Comparison of ENCODE assay signal across 14 mouse cellular contexts in genomic region chr1:131511661-131512500, GRCm38 (mm10). TPM values are rescaled to one million over a fixed set of nuclear protein-coding genes. Genes with fewer than 3 reads are reported as not detected.
DNase-seq lines count a peak whose midpoint lies in the region; ATAC-seq and TF ChIP-seq lines count a peak whose summit lies in the region.
"Had no signal": no experiment of that assay in that cellular context is flagged by ENCODE, and none has a peak within 500 bp of the region (broad histone marks: within the 10 kb centered on the region; RNA-seq: fewer than 3 reads in every experiment).

No protein-coding gene starts in this region.

- no peaks in the 10 kb centered on the region for H3K27me3 ChIP-seq in myocyte (ENCODE audit: control insufficient read depth, insufficient read depth, insufficient read length)
- H3K27me3 ChIP-seq: midbrain, embryonic 12.5 days had no signal

- no peak for TF ChIP-seq POLR2A in myocyte (IDR thresholded peaks at IDR 0.05; ENCODE audit: insufficient read length, low read depth)

- DNase-seq in frontal cortex, postnatal 10 days (ENCODE audit: low spot score in 2 of 2), result no peak
- DNase-seq in layer of hippocampus, adult 2 months (ENCODE audit: low spot score in 2 of 2), result no peak
- DNase-seq in layer of hippocampus, adult 8-10 months (ENCODE audit: low spot score in 2 of 2), result no peak
- DNase-seq in NIH3T3 (ENCODE audit: low read depth), result peak; percentile 40
- DNase-seq in right cerebral cortex, adult 2 months (ENCODE audit: low spot score in 2 of 2), result no peak
- no peak for DNase-seq in gastrocnemius, postnatal 14 days
- DNase-seq: B cell, adult 2 months; cerebellum, adult 2 months; layer of hippocampus, adult 9-11 months; left cerebral cortex, postnatal 4 days; lung, embryonic 14.5 days had no signal

- H3K27ac ChIP-seq in layer of hippocampus, adult 2 months, result peak overlapping the region; percentile 59; the same call in 1 of the 2 replicates
- H3K27ac ChIP-seq: midbrain, embryonic 12.5 days had no signal

- H3K4me2 ChIP-seq in myocyte (ENCODE audit: low read depth), result peak overlapping the region; percentile 13
- H3K4me2 ChIP-seq: lung, embryonic 14.5 days; midbrain, embryonic 12.5 days had no signal

- intact Hi-C loops in gastrocnemius, postnatal 14 days (cut with DNase I; ENCODE audit: low total_unique reads), result no loop called here

- H3K79me2 ChIP-seq in myocyte (ENCODE audit: control insufficient read depth, insufficient read depth), result peaks cover 91% of the 10 kb centered on the region

- H3K4me3 ChIP-seq in layer of hippocampus, adult 2 months, result no peak overlapping the region
- no peak overlapping the region for H3K4me3 ChIP-seq in myocyte
- H3K4me3 ChIP-seq: midbrain, embryonic 12.5 days had no signal

- ATAC-seq in frontal cortex, adult (ENCODE audit: low TSS enrichment), result peak; percentile 67

- no peak overlapping the region for H3ac ChIP-seq in myocyte (ENCODE audit: control insufficient read depth, insufficient read length)

- H3K36me3 ChIP-seq in myocyte (ENCODE audit: control insufficient read depth, insufficient read depth), result peaks cover 4% of the 10 kb centered on the region
- H3K36me3 ChIP-seq: midbrain, embryonic 12.5 days had no signal

- no peak for TF ChIP-seq CTCF in layer of hippocampus, adult 2 months (conservative IDR thresholded peaks at IDR 0.05)

TF ChIP-seq in myocyte, 11 proteins besides CTCF, POLR2A, EP300 and RAD21:
- TF ChIP-seq MYOD1 (IDR thresholded peaks at IDR 0.05; ENCODE audit: control insufficient read depth in 1 of 3, insufficient read length in 2 of 3, low read depth in 2 of 3) (no peak), SRF (IDR thresholded peaks at IDR 0.05; ENCODE audit: control insufficient read depth, insufficient read length, low read depth) (no peak), MYOG (IDR thresholded peaks at IDR 0.05; ENCODE audit: control insufficient read depth in 1 of 3, insufficient read depth in 1 of 3, insufficient read length in 2 of 3, low read depth in 2 of 3) (no peak), TCF12 (IDR thresholded peaks at IDR 0.05; ENCODE audit: insufficient read depth, poor library complexity, severe bottlenecking) (no peak), TCF3 (IDR thresholded peaks at IDR 0.05; ENCODE audit: insufficient read length, low read depth) (no peak), E2F4 (IDR thresholded peaks at IDR 0.05; ENCODE audit: insufficient read depth) (no peak), REST (IDR thresholded peaks at IDR 0.05; ENCODE audit: insufficient read depth, insufficient read length) (no peak), POLR2AphosphoS2 (IDR thresholded peaks at IDR 0.05; ENCODE audit: insufficient read length, low read depth) (no peak), USF1 (IDR thresholded peaks at IDR 0.05; ENCODE audit: low read depth) (no peak), CEBPB (IDR thresholded peaks at IDR 0.05; ENCODE audit: insufficient read depth, poor library complexity, severe bottlenecking) (no peak), MAX (IDR thresholded peaks at IDR 0.05; ENCODE audit: low read depth) (no peak)

RNA-seq across cellular contexts. Expression of gene Srgap2, which starts 15.3 kb away (rescaled TPM):
- 10 to 100 TPM; 83.4 to 92.0 TPM for total RNA-seq in layer of hippocampus, adult 2 months (2021)
- total RNA-seq in layer of hippocampus, adult 8-10 months (2022), result 10 to 100 TPM; 79.8 to 92.2 (median 84.9) TPM
- 19.1 TPM for polyA plus RNA-seq in myocyte (2012; fragmentation: generic; extraction: Trizol)
- total RNA-seq in gastrocnemius, postnatal 14 days (2021), result 10 to 100 TPM; 21.2 to 21.5 TPM

RNA-seq across cellular contexts. Expression of gene Fam72a, which starts 15.8 kb away (rescaled TPM):
- 1 to 10 TPM in 1 of 2 experiments, under 1 TPM in 1; 0.88 to 1.7 TPM for total RNA-seq in layer of hippocampus, adult 2 months (2021)
- total RNA-seq in layer of hippocampus, adult 8-10 months (2022), result 1 to 10 TPM in 3 of 4 experiments, under 1 TPM in 1; 0.78 to 2.0 (median 1.4) TPM
- 1.9 TPM for polyA plus RNA-seq in myocyte (2012; fragmentation: generic; extraction: Trizol)
- total RNA-seq in gastrocnemius, postnatal 14 days (2021), result under 1 TPM; 0.49 to 0.72 TPM
